Mouse (Mus musculus) MEL (cell line): Measurements from ENCODE around the gene Arhgap5. TPM values are rescaled to one million over a fixed set of nuclear protein-coding genes. Genes with fewer than 3 reads are reported as not detected.

Experiments
- DNase-seq: peaks from one replicate; pipeline ENCODE4 v3.0.0; 2011; ENCODE audit warnings: low read depth, low spot score
- H3K27ac ChIP-seq: 2 replicates; pipeline ENCODE4 v1.5.1; 2012; ENCODE audit warnings: low read depth, mild to moderate bottlenecking, control low read depth, low read length, moderate library complexity; ENCODE audit not compliant: control insufficient read depth
- H3K27me3 ChIP-seq, 2 experiments: fragments of 150-350 bp in 1 of 2; sonication (generic) in 1 of 2; 2 replicates each; pipeline ENCODE4 v1.6.1; 2012; ENCODE audit warnings: low read length in 2 of 2, mild to moderate bottlenecking in 2 of 2, improper control_type of control experiment in 1 of 2, moderate library complexity in 1 of 2; ENCODE audit not compliant: insufficient read depth in 2 of 2, control insufficient read depth in 1 of 2
- H3K36me3 ChIP-seq, 2 experiments: 2 replicates each; pipeline ENCODE4 v1.6.1; 2012 to 2014; ENCODE audit warnings: low read length in 2 of 2, improper control_type of control experiment in 1 of 2, inconsistent platforms in 1 of 2, mild to moderate bottlenecking in 1 of 2; ENCODE audit not compliant: insufficient read depth in 2 of 2, control insufficient read depth in 1 of 2
- H3K4me1 ChIP-seq, 2 experiments: fragments of 150-350 bp in 1 of 2; sonication (generic) in 1 of 2; 2 replicates each; pipeline ENCODE4 v1.6.1; 2012; ENCODE audit warnings: low read length in 2 of 2, improper control_type of control experiment in 1 of 2, mild to moderate bottlenecking in 1 of 2; ENCODE audit not compliant: insufficient read depth in 2 of 2, control insufficient read depth in 1 of 2
- H3K4me3 ChIP-seq, 2 experiments: fragments of 150-350 bp in 1 of 2; sonication (generic) in 1 of 2; 2 replicates each; pipeline ENCODE4 v1.5.1; 2012; ENCODE audit warnings: low read depth in 2 of 2, low read length in 2 of 2, mild to moderate bottlenecking in 2 of 2, moderate library complexity in 2 of 2, control low read depth in 1 of 2, improper control_type of control experiment in 1 of 2; ENCODE audit not compliant: control insufficient read depth in 1 of 2, insufficient read depth in 1 of 2
- H3K79me2 ChIP-seq: 2 replicates; pipeline ENCODE4 v1.6.1; 2012; ENCODE audit warnings: mild to moderate bottlenecking, low read length, moderate library complexity; ENCODE audit not compliant: control insufficient read depth, poor library complexity, insufficient read depth
- H3K9ac ChIP-seq: 2 replicates; pipeline ENCODE4 v1.6.1; 2012; ENCODE audit warnings: low read depth, mild to moderate bottlenecking, control low read depth, low read length, moderate library complexity; ENCODE audit not compliant: control insufficient read depth, poor library complexity, severe bottlenecking
- H3K9me3 ChIP-seq: fragments of 150-350 bp; sonication (generic); replicated peaks from 2 replicates; pipeline ENCODE4 v1.6.1; 2012; ENCODE audit warnings: mild to moderate bottlenecking, low read length, improper control_type of control experiment, moderate library complexity; ENCODE audit not compliant: insufficient read depth
- CHD1 ChIP-seq: IDR thresholded peaks from 2 replicates; pipeline ENCODE4 v1.6.1; 2012; ENCODE audit warnings: low read depth, mild to moderate bottlenecking, inconsistent platforms, low read length, improper control_type of control experiment
- EP300 ChIP-seq, 2 experiments: IDR thresholded peaks; 2 replicates each; pipeline ENCODE4 v1.6.1; 2011; ENCODE audit warnings: improper control_type of control experiment in 2 of 2, low read length in 2 of 2, low read depth in 1 of 2, mild to moderate bottlenecking in 1 of 2
- ETS1 ChIP-seq: IDR thresholded peaks from 2 replicates; pipeline ENCODE4 v1.6.1; 2012; ENCODE audit warnings: low read depth, mild to moderate bottlenecking, inconsistent platforms, low read length, improper control_type of control experiment, moderate library complexity
- JUND ChIP-seq: IDR thresholded peaks from 2 replicates; pipeline ENCODE4 v1.6.1; 2011; ENCODE audit warnings: low read depth, mild to moderate bottlenecking, improper control_type of control experiment, low read length
- KAT2A ChIP-seq: conservative IDR thresholded peaks from 2 replicates; pipeline ENCODE4 v1.6.1; 2012; ENCODE audit warnings: low read depth, low read length, improper control_type of control experiment, inconsistent platforms
- MAFK ChIP-seq: IDR thresholded peaks from 2 replicates; pipeline ENCODE4 v1.6.1; 2011; ENCODE audit warnings: low read depth, mild to moderate bottlenecking, low read length, improper control_type of control experiment, borderline replicate concordance
- MXI1 ChIP-seq: IDR thresholded peaks from 2 replicates; pipeline ENCODE4 v1.6.1; 2011; ENCODE audit warnings: mild to moderate bottlenecking, low read depth, low read length, improper control_type of control experiment
- MYB ChIP-seq: IDR thresholded peaks from 2 replicates; pipeline ENCODE4 v1.6.1; 2011; ENCODE audit warnings: mild to moderate bottlenecking, low read depth, low read length, improper control_type of control experiment
- MYC ChIP-seq: IDR thresholded peaks from 2 replicates; pipeline ENCODE4 v1.6.1; 2011; ENCODE audit warnings: low read depth, mild to moderate bottlenecking, low read length, improper control_type of control experiment, moderate library complexity
- NELFE ChIP-seq: IDR thresholded peaks from 2 replicates; pipeline ENCODE4 v1.6.1; 2011; ENCODE audit warnings: low read depth, low read length, improper control_type of control experiment
- NRF1 ChIP-seq: IDR thresholded peaks from 2 replicates; pipeline ENCODE4 v1.6.1; 2014; ENCODE audit warnings: low read depth, mild to moderate bottlenecking, inconsistent platforms, low read length, improper control_type of control experiment, moderate library complexity; ENCODE audit not compliant: poor library complexity, insufficient read depth, severe bottlenecking
- POLR2A ChIP-seq, 2 experiments: IDR thresholded peaks; 2 replicates each; pipeline ENCODE4 v1.6.1; 2011 to 2012; ENCODE audit warnings: low read length in 2 of 2, mild to moderate bottlenecking in 2 of 2, control low read depth in 1 of 2, improper control_type of control experiment in 1 of 2, low read depth in 1 of 2, moderate library complexity in 1 of 2; ENCODE audit not compliant: control insufficient read depth in 1 of 2, insufficient read depth in 1 of 2, poor library complexity in 1 of 2
- POLR2AphosphoS5 ChIP-seq: IDR thresholded peaks from 2 replicates; pipeline ENCODE4 v1.6.1; 2012; ENCODE audit warnings: low read depth, borderline replicate concordance, mild to moderate bottlenecking, inconsistent platforms, low read length, moderate library complexity, mixed read lengths
- RAD21 ChIP-seq: IDR thresholded peaks from 2 replicates; pipeline ENCODE4 v1.6.1; 2011; ENCODE audit warnings: mild to moderate bottlenecking, low read depth, low read length, improper control_type of control experiment
- RCOR1 ChIP-seq: IDR thresholded peaks from 2 replicates; pipeline ENCODE4 v1.6.1; 2012; ENCODE audit warnings: low read depth, mild to moderate bottlenecking, inconsistent platforms, low read length, improper control_type of control experiment
- SIN3A ChIP-seq: IDR thresholded peaks from 2 replicates; pipeline ENCODE4 v1.6.1; 2012; ENCODE audit warnings: low read length, improper control_type of control experiment, inconsistent platforms
- TCF12 ChIP-seq: IDR thresholded peaks from 2 replicates; pipeline ENCODE4 v1.6.1; 2014; ENCODE audit warnings: low read depth, mild to moderate bottlenecking, inconsistent platforms, low read length, improper control_type of control experiment, moderate library complexity
- UBTF ChIP-seq: IDR thresholded peaks from 2 replicates; pipeline ENCODE4 v1.6.1; 2012; ENCODE audit warnings: low read depth, mild to moderate bottlenecking, inconsistent platforms, low read length, improper control_type of control experiment, moderate library complexity, borderline replicate concordance; ENCODE audit not compliant: insufficient read depth
- USF2 ChIP-seq, 2 experiments: IDR thresholded peaks; 2 replicates each; pipeline ENCODE4 v1.6.1; 2011 to 2012; ENCODE audit warnings: improper control_type of control experiment in 2 of 2, low read length in 2 of 2, borderline replicate concordance in 1 of 2, inconsistent platforms in 1 of 2, low read depth in 1 of 2, mild to moderate bottlenecking in 1 of 2; ENCODE audit not compliant: insufficient read depth in 1 of 2
- ZC3H11A ChIP-seq: IDR thresholded peaks from 2 replicates; pipeline ENCODE4 v1.6.1; 2012; ENCODE audit warnings: low read depth, mild to moderate bottlenecking, inconsistent platforms, low read length, improper control_type of control experiment
- ZNF384 ChIP-seq: IDR thresholded peaks from 2 replicates; pipeline ENCODE4 v1.6.1; 2012; ENCODE audit warnings: low read depth, mild to moderate bottlenecking, inconsistent platforms, low read length, improper control_type of control experiment
- polyA plus RNA-seq, 2 experiments: library from polyadenylated mRNA; stranded (reverse) in 1 of 2; unstranded in 1 of 2; fragments of >175 nt in 1 of 2; fragments of >200 nt in 1 of 2; gene quantifications; 2 replicates each; pipeline versions ENCODE4 v1.2.1 to v1.2.4; 2012; ENCODE audit warnings: low replicate concordance in 2 of 2, low read depth in 1 of 2; ENCODE audit not compliant: insufficient read length in 2 of 2, insufficient read depth in 1 of 2, missing spikeins in 1 of 2
- total RNA-seq: library from RNA; depleted of rRNA; stranded (reverse); fragments of 300-350 nt; gene quantifications from 2 replicates; pipeline ENCODE4 v1.2.3, GENCODE M21; 2012

Gene Arhgap5
- total and polyA plus RNA-seq, 3 experiments, result 10.5 to 108 (median 11.8) TPM

DNA sequence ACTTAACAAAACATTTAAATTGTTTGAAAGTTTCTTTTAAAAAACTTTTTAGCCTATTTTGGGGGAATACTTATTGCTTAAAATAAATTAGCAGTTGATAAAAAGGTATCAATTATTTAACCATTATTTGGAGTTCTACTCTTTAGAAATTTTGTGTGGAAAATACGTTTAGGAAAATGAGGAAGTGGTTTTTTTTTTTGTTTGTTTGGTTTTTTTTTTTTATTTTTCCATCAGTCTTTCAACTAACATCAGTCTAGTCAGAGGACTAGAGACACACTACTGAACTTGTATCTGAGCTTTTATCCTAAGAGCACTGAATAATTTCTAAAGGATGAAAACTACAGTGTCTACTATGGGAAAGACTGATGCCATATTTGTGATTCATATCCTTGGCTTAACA is 21.7 kb downstream of the Arhgap5 start:
- DNase-seq, result peak; percentile 38
- TF ChIP-seq KAT2A (no peak), EP300 (IDR thresholded peaks at IDR 0.05; ENCODE audit: low read depth in 1 of 2, low read length in 2 of 2) (peak in 1 of 2 experiments; percentile 53; a peak in 2 of 4 replicates), MXI1 (no peak), ETS1 (no peak), CHD1 (no peak), RCOR1 (0 out of 2 replicates have a peak, but pooled peaks have one; percentile 14), ZNF384 (peak; percentile 96)
- TF ChIP-seq, all 39 proteins: peak for 3

DNA sequence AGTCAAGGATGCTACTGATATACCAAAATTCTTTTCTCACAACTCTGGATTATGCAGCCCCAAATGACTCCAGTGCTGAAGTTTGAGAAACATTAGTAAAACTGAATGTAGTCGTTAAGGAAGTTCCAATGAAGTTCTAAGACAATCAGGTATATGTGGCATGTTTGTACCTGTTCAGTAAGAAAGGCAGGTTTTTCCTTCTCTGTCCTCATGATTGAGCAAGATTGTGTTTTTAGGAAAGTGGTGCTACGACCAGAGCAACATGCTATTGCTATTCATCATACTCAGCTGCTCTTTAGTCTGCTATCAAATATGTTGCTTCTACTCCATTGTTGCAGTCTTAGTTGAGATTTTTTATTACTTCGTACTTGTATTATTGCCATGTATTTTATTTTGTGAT is 26.0 kb downstream of the Arhgap5 start:
- H3K27ac ChIP-seq, result no peak overlapping the region
- H3K4me3 ChIP-seq, result no peak overlapping the region
- H3K9me3 ChIP-seq, result no peaks in the 10 kb centered on the region
- H3K27me3 ChIP-seq, result no peaks in the 10 kb centered on the region
- H3K79me2 ChIP-seq, result peaks cover 7% of the 10 kb centered on the region
- H3K9ac ChIP-seq, result no peak overlapping the region
- TF ChIP-seq MAFK (no peak), UBTF (no peak), JUND (no peak), POLR2A (IDR thresholded peaks at IDR 0.05; ENCODE audit: control insufficient read depth in 1 of 2, insufficient read depth in 1 of 2, low read depth in 1 of 2, low read length in 2 of 2, poor library complexity in 1 of 2) (no peak), MYC (no peak), USF2 (IDR thresholded peaks at IDR 0.05; ENCODE audit: borderline replicate concordance in 1 of 2, insufficient read depth in 1 of 2, low read depth in 1 of 2, low read length in 2 of 2) (no peak), RCOR1 (no peak), KAT2A (no peak), NELFE (no peak), MYB (no peak), RAD21 (no peak), EP300 (IDR thresholded peaks at IDR 0.05; ENCODE audit: low read depth in 1 of 2, low read length in 2 of 2) (no peak), TCF12 (no peak), ZC3H11A (no peak), SIN3A (no peak), NRF1 (no peak), POLR2AphosphoS5 (no peak)
- DNase-seq, result no peak
- peaks cover 0 to 14% of the 10 kb centered on the region in 2 experiments; a peak in 2 of 4 replicates for H3K4me1 ChIP-seq
- peaks cover 0 to 7% of the 10 kb centered on the region in 2 experiments; a peak in 2 of 4 replicates for H3K36me3 ChIP-seq

More for the DNA sequence above, 21.7 kb downstream of the Arhgap5 start:
- no peaks in the 10 kb centered on the region for H3K9me3 ChIP-seq
- H3K27me3 ChIP-seq, result no peaks in the 10 kb centered on the region
- H3K4me1 ChIP-seq, result peaks cover 0 to 17% of the 10 kb centered on the region in 2 experiments; a peak in 2 of 4 replicates
- H3K79me2 ChIP-seq, result peaks cover 7% of the 10 kb centered on the region
- H3K27ac ChIP-seq, result no peak overlapping the region
- H3K4me3 ChIP-seq, result no peak overlapping the region
- H3K36me3 ChIP-seq, result peaks cover 0 to 7% of the 10 kb centered on the region in 2 experiments; a peak in 2 of 4 replicates
- H3K9ac ChIP-seq, result no peak overlapping the region
